Mouse (Mus musculus) kidney, postnatal 14 days (tissue): ENCODE results near the gene Vti1a.
A peak's percentile ranks its signal among the peaks of the same experiment; 100 is the strongest.

ENCODE experiments used
- DNase-seq: peaks from one replicate; pipeline ENCODE4 v3.0.0; 2022; ENCODE audit warnings: mixed read lengths

Gene Vti1a

DNA sequence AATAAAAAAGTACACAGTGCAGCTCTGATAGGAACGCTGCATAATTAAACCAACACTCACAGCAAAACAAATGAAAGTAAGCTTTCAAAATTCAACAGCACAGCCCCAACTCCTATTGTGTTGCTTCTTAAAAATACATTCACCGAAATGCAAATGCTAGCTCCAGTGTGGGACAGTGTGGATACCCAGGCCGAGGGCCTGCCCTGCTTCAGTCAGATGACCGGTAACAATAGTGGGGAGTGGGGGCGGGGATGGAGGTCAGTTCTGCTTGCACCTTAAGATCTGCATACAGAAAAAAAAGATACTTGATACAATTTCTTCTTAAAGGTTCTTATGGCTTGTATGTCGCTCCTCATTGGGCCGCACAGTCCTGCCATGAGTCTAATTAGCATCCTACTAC is 65.2 kb downstream of the Vti1a start:
- no peak for DNase-seq

DNA sequence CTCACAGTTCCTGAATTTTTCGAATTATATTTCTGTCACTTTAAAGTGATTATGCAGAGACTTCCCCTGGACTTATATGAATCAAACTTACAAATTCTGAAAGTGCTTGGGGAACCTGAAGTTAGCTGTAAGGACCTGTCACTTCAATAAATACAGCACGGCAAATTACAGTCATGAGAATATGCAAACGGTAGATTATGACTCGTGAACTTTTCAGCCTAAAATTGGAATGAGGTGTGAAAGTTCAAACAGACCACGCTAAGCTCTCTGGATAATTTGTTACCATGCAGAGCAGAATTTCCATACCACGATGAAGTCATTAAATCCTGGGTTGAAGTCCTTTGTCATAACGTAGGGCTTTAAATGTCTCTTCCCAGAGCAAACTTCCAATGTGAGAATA is 66.7 kb downstream of the Vti1a start:
- DNase-seq: no peak

GRCm38 (mm10) chr19:55384634-55385033 is 68.5 kb downstream of the Vti1a start:
- DNase-seq: no peak

DNA sequence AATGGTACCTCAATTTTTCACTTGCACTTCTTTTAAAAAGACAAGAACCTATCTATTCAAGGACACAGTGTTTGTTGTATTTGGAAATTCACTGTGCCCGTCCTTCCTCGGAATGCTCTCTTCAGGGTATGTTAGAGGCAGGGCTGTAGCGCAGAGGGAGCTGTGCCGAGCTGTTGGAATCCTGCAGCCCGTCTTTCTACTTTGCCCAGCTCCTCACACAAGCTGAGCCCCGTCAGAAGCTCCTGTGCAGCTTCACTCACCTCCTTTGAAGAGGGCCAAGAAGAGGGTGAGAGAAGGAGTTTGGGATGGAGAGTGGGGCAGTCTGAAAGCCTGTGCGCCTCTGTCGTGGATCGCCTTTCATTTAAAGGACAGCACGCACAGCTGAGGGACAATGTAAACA is 72.9 kb downstream of the Vti1a start:
- no peak for DNase-seq

DNA sequence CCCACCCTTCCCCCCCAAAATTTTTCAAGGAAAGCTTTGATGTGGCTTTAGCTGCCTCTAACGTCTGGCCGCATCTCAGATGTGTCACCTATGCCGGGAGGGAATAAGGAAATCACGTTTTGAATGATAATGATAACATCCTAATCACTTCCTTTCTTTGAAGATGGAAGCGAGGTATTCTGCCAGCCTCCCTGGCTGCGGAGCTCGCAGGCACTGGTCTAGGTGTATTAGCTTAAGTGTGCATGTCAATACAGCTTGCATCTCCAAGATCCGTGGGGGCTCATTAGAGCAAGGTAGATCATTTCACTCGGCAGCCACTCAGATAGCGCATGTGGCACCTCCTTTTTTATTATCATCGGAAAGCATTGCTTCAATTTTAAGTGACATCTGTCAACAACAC is 74.2 kb downstream of the Vti1a start:
- no peak for DNase-seq

- no peak for DNase-seq
These were observed 85.5 kb downstream of the Vti1a start for GRCm38 (mm10) chr19:55401638-55402037.

- no peak for DNase-seq
These were observed 92.4 kb downstream of the Vti1a start for GRCm38 (mm10) chr19:55408486-55408885.

DNA sequence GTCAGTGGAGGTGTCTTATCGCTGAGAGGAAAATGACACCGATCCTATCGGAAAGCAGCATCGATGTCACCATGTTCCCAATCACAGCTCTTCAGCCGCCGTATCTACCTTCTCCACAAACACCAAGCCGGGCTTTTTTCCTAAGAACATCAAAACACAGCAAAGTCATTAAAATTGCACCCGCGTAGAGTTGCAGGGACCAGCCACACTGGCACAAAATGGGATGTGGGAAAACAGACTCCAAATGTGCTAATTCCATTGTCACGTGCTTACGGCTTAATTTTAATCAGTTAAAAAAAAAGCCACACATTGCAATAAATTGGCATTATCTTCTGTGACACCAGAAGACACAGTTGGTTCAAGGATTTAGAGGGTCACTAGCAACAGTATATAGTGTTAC is 95.3 kb downstream of the Vti1a start:
- no peak for DNase-seq

DNA sequence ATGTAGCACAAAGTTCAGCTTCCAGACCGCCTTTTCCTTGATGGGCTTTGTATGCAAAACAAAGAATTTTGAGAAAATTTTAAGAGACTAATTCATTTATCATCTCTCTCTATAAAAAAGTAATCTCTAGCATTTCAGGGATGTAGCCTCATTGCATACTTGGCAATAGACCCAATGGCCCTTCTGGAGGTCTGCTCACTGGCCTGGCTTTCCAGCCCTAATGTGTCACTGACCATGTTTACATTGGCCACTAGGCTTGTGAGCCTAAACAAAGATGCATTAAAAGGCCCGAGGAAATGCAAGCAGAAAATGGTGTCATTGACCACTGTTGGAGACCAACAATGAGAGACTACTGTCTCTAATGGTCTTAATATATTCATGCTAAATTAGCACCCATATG is 95.8 kb downstream of the Vti1a start:
- no peak for DNase-seq

DNA sequence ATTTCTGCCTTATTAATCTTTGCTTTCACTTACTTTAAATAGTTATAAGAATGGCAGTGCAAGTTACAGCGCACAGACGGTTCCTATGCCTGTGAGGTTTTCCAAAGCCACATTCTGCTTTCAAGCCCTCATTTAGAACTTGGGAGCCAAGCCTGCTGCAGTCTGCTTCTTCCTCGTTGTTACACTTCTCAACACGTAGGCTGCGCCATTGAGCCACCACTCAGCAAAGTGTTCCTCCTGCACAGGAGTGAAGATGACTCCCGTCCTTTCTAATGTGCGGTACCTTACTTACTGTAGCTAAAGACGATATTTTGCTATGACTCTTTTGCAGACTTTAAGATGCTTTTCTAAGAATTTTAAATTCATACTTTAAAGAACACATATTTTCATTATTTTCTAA is 98.0 kb downstream of the Vti1a start:
- peak; percentile 56 for DNase-seq

DNA sequence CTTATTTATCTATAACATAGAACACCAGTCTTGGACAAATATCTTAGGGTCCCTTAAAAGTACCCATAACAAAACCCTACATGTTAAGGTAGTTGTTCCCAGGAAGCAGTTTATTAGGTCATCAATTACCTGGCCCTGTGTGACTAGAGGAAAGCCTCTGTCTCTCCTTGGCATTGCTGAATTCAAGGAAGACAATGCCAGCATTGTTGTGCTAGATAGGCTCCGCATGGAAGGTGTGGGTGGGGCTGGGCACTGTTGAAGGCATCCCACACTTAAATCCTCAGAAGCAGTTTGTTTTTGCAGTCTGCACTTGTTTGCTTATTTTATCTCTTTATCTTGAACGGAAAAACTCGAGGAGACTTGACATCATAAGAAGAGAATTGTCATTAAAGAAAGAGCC is 102.7 kb downstream of the Vti1a start:
- no peak for DNase-seq

- DNase-seq: no peak
These were observed 103.9 kb downstream of the Vti1a start for GRCm38 (mm10) chr19:55419961-55420360.

- DNase-seq: no peak
These were observed 105.7 kb downstream of the Vti1a start for GRCm38 (mm10) chr19:55421816-55422215.

GRCm38 (mm10) chr19:55422311-55423064 is 106.4 kb downstream of the Vti1a start:
- no peak for DNase-seq

GRCm38 (mm10) chr19:55423065-55423716 is 107.1 kb downstream of the Vti1a start:
- DNase-seq: no peak

DNA sequence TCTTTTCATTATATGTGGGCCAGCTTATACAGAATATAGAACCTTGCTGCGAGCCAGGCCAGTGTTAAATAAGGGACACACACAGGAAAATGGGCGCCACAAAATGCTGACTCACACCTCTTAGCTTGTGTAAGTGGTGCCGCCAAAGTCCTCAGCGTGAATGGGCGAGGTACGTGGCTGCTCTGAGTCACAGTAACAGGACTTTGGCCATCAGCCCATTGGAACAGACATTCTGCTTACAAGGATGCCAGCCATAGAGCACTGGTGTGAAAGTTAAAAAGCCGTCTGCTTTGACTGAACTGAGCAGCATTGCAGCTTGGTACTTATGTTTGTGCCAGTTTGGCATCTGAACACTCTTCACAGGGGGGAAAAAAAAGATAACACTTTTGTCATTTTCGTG is 107.9 kb downstream of the Vti1a start:
- DNase-seq: peak; percentile 71

DNA sequence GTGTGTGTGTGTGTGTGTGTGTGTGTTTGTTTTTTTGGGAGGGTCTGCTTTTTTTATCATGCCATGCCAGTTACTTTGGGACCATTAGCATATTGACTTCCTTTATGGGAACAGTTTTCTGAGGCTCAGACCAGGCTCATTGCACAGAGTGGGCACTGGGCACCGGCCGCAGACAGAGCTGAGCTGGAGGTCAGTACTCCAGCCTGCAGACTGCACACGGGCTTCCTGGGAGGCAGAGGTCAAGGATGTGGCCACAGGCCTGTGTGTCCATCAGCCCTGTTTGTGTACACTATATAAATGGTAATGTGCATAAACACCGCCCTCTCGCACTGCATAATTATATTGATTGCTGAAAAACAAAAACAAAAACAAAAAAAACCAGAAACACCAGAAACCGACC is 108.4 kb downstream of the Vti1a start:
- DNase-seq: no peak

DNA sequence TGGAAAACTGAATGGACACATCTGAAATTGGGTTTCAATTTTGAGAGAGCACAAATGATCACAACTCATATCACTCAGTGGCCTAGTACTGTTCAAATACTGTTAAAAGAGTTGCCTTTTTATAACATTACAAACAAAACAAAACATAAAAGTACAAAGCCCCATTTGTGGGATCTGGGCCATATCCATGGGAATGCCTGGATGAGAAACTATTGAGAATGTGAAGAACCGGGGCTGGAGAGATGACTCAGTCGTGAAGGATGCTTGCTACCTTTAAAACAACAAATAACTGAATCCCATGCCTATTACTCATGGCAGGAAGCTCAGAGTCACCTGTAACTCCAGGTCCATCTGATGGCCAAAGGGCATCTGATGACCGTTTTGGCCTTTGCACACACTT is 124.2 kb downstream of the Vti1a start:
- no peak for DNase-seq

DNA sequence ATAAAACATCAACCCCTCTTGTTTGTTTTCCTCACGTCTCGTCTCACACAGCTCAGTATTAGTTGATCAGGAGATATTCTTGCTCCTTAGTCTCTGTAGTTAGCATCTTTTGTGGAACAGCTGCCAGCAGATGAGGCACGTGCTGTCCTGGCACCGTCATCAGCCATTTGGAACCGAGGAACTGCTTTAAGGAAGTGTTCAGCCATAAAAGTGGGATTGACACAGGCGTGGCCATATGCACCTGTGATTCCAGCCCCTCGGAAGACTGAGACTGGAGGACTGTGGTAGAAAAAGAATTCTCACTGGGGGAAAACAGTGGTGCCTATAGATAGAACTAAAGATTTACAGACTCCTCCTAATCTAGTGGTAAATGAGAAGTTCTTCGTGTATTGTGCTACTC is 127.5 kb downstream of the Vti1a start:
- DNase-seq: no peak

GRCm38 (mm10) chr19:55449084-55449483 is 133.0 kb downstream of the Vti1a start:
- no peak for DNase-seq

DNA sequence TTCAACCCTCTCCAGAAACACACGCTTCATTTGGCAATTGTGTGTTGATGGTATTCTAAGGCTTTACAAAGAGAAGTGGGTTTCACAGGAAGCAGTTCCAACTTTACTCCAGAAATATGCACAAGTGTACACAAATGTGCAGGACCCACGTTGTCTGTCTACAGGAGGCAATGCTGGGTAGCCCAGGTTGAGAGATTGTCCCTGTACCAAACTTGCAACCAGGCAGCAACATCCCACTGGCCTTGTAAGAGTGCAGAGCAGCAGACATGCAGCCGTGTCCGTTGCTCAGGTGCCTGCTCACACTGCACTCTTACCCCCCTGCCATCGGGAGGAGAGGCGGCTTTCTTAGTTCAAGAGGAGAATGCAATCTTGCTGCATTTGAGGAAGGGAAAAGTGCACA is 133.4 kb downstream of the Vti1a start:
- DNase-seq: no peak

DNA sequence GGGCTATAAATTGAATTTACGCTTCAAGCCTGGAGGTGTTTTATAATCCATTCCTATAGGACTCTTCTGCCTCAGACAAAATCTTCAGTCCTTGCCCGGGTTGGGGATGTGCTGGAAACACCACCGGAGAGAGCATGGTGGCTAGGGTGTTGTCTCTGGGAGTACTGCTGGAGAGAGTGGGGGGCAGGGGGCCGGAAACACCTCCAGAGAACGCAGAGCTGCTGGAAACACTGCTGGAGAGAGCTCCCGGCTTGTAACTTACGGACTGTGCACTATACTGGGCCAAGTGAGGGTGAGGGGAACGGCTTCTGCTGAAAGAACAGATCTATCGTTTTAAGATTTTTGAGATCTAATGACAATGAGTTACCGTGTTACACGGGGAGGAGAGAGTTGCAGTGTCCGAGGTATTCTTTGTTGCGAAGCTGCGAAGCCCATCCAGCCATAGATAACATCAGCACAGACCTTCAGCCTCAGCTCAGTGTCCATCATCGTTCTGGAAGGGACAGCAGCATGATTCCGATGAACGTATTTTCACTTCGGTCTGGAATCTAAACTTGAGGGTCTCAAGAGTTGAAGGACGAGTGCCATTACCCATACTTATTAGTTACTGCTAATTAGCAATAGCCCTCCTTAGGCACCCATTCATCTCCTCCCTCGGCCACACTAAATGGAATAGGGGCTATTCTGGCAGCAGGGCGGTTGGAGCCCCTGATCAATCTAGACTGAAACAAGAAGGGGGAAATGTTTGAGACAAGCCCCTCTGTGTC is 140.4 kb downstream of the Vti1a start:
- DNase-seq: no peak

DNA sequence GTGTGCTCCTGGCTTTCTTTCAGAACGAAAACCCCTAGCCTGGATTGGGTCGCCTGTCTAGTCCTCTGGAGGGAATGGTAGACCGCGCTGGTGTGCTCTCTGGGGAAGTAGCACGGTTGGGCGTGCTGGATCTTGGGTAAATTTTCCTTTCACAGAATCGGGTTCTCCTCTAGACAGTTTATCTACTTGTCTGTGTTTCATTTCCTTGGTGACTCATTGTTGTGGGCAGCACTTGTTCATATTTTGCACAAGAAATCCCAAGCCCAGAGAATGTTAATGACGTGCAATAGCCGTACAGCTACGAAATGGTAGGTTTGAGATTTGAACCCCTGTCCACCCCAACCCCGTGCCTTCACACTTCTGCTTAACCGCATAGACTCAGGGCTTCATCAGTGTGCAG is 145.9 kb downstream of the Vti1a start:
- no peak for DNase-seq

GRCm38 (mm10) chr19:55463670-55464069 is 147.6 kb downstream of the Vti1a start:
- no peak for DNase-seq
